Mouse (Mus musculus) frontal cortex, postnatal 25 days (tissue): Measurements from ENCODE around the gene Ikbke.

ENCODE experiments used
- DNase-seq, 2 experiments: peaks; one replicate each; pipeline ENCODE4 v3.0.0; 2022; ENCODE audit warnings: low spot score in 2 of 2

Gene Ikbke

GRCm38 (mm10) chr1:131239576-131240193 lies 39.7 kb downstream of the Ikbke start:
- DNase-seq: no peak

DNA sequence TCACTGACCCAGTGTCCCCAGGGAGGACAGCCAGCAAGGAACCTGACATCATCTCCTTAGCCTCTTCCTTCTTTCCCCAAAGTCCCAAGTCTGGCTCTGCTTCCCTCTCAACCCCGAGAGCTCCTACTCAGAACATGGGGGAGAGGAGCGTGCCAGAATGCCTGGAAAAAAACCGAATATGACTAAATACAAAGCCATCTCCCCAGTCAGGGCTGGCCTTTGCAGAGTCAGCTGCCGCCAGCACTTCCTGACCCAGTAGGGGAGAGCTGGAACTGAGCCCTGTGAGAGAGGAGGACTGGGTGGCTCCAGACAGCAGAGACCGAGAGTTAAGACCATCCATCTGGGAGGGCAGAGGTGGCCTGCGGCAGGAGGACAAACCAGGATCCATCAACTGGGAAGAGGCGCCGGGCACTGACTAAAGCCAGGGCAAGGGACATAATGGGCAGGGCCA lies 40.5 kb downstream of the Ikbke start:
- DNase-seq: no peak

DNA sequence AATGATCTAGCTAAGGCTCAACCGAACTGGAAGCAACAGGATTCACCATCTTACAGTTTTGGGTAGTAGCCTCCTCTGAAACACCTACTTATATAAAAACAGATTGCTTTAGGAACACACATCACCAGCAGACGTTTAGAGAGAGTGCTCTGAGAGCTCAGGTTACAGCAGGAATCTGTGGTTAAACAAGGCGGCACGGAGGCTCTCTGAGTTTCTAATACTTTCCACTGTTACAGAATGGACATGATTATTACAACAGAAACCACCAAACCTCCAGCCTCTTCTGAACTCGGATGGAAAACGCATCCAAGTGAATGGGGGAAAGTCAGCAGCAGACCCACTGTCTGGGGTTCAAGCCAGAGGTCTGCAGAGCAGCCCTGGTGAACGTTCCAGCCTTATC lies 43.3 kb downstream of the Ikbke start:
- DNase-seq: no peak

- DNase-seq: no peak
These were observed 45.9 kb downstream of the Ikbke start for GRCm38 (mm10) chr1:131233527-131233926.

GRCm38 (mm10) chr1:131228659-131229058 lies 50.7 kb downstream of the Ikbke start:
- no peak for DNase-seq

DNA sequence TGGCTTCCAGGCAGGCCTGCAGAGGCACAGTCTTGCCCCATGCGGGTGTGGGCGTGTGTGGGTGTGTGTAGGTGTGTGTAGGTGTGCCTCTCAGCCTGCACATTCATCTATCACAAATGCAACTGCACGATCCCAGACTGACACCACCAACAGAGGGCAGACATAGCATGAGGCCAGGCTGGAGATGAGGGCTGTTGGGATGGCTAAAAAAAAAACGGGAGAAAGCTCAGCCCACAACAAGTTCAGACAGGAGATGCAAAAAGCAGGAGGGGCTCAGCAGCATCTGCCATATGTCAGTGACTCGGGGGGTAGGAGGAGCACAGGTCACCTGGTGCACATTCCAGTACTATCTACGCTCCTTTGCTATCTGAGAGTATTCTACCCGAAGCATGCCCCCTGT lies 51.2 kb downstream of the Ikbke start:
- DNase-seq: no peak

DNA sequence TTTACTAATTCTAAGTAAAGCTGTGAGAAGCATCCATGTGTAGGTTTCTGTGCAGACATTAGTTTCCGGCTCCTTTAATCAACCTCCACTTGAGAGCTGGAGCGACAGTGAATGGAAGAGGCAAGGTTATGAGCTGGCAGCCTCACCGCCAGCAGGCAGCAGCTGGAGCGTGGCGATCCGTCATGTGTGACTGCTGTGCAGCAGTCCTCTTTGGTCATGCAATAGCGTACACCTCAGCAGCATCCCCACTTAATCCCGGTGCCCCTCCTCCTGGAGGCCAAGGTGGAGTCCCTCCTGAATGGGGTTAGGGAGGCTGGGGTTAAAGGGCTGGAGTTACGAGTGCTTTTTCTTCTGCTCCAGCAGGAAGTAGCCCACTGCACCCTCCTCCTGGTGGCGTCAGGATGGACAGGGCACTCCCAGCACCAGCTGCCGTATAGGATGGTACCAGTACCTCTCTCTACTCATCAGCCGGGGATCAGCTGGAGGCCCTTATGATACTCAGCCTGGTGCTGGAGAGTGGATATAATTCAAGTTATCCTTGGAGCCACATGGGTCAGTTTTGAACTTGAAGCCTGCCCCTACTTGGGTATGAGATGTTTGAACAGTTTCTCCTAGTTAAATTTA lies 54.4 kb downstream of the Ikbke start:
- DNase-seq: no peak

DNA sequence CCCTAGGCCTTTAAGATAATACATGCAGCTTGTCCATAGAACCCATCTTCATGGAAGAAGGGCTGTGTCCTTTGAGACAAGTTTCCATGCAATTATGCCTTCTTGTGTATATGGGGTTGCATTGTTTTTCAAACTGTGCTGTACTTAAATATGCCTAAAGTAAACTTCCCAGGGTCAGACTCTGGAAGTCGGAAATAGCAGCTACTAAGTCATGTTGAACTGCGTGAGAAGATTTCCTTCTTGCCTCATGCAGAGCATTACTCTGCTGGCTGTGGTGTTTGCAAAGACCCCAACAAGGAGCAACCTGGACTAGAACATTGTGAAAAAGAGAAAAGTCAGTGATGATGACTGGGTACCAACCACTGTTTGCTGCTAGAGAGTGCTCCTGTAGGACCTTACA lies 56.1 kb downstream of the Ikbke start:
- DNase-seq: no peak

DNA sequence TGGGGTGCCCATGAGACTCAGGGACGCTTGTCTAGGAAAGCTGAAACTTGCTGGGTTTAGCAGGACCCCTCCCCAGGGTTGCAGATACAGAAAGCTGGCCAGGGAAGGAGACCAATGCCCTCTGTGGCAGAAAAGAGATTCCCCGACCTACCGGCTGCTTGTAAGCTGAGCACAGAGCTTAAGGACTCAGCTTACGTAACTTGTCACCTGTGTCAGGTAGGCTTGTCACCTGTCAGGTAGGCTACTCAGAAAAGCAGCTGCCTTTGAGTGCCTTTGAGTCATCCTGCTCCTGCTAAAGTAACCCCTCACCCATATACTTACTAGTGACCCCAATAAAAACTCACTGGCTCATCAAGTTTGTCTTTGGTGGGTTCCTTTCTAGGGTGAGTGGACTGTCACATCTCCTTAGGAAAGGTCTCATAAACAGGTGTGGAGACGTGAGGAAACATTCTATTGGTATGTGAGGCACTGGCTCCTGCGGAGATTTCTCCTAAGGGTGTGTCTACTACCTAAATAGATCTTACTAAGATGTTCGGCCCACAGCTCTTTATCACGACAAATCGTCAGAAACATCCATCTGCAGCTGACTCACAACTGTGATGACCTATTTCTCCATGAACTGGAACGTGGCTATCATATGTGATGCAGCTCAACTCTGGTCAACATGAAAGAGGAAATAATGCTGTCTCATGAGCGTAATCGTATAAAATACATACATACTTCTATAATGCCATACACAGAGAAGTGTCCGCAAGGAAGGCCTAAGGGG lies 57.4 kb downstream of the Ikbke start:
- no peak for DNase-seq

- no peak for DNase-seq
These were observed 60.5 kb downstream of the Ikbke start for GRCm38 (mm10) chr1:131218933-131219332.

DNA sequence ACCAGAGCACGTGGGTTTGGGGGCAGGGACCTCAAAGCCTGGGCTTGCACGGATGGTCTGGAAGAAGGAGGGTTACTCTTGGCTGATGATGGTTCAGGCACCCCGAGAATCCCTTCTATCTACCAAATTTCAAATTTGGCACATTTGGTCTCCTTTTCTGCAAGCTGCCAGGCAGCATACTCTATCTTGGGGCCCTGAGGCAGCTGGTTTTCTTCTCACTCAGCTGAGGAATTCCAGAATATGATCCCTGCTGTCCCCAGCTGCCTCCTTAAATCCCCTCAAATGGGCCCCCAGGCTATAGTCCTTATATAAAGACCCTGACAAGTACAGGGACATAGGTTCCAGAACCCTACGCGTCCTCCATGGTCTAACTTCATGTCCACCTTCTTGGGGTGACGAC lies 66.0 kb downstream of the Ikbke start:
- no peak for DNase-seq

GRCm38 (mm10) chr1:131212956-131213355 lies 66.5 kb downstream of the Ikbke start:
- no peak for DNase-seq

GRCm38 (mm10) chr1:131211655-131212054 lies 67.8 kb downstream of the Ikbke start:
- no peak for DNase-seq

DNA sequence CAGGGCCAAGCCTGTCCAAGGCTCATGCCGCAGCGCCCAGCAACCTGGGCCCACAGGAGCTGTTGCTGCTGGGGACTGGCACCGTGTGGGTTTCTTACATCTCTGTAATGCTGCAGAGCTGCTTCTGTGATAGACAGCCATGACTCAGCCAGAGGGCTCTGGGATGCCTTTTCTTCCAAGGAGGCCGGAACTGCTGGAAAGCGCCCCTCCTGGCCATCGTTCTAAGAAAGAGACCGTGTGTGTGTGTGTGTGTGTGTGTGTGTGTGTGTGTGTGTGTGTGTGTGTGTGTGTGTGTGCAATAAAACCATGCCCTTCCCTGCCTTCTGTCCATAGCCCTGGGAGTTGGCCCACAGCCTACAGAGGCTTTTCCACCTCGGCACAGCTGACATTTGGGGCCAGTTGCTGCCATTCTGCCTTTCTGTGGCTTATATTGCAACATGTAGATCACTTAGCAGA lies 69.4 kb downstream of the Ikbke start:
- DNase-seq: no peak

- no peak for DNase-seq
These were observed 70.6 kb downstream of the Ikbke start for GRCm38 (mm10) chr1:131208800-131209199.

- DNase-seq: no peak
These were observed 71.3 kb downstream of the Ikbke start for GRCm38 (mm10) chr1:131208081-131208480.

DNA sequence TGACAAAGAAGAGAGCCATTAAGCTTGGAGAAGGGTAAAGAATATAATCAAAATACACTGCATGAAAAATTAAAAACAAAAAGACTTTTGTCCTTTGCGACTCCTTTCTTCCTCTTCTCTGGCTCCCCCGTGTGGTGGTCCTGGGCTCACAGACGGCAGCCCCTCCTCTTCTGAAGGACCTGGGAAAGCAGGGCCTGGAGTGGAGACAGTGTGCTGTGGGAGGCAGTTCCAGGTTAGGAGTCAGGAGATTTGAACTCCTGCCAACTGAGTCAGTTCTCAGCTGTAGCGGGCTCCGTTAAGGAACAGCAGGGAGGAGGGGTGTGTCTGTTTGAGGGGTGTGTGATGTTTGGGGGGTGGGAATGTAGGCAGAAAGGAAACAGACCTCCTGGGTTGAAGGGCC lies 71.9 kb downstream of the Ikbke start:
- peak in 1 of 2 experiments; percentile 43 for DNase-seq

DNA sequence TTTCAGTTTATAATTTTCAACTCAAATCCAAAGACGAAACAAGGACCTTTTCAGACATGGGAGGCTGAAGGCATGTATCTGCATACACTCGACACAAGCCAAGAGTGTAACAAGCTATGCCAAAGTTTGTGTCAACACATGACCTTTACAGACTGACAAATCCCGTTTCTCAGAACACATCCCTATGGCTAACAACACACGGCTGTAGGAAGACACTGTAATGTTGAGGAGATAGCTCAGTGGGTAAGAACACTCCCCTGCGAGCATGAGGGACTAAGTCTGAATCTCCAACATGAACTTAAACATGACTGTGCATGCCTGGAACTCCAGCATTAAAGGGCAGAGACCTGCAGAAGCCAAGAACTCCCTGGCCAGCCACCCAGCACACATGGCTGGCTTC lies 73.1 kb downstream of the Ikbke start:
- DNase-seq: no peak

DNA sequence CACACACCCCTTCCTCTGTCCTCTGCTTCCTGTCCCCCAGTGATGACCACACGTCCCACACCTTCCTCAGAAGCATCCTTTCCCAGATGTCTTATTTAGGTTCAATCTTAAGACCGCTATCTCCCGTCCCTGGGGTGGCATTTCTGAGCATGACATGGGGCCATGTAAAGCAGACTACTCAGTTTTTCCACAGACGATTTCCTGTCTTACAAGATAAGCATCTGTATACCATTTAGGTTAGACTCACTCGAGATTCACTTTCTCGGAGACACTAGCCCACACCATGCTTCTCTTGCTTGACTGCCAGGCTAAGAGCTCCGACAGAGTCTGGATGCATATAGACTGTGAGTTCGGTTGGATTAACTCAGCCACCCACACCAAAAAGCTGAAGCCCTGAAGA lies 74.9 kb downstream of the Ikbke start:
- DNase-seq: no peak
